Mouse (Mus musculus) cerebellum, adult 18-20 months (tissue): ENCODE results near the gene Gm42688.
A peak's percentile ranks its signal among the peaks of the same experiment; 100 is the strongest.

Source experiments
- DNase-seq, 2 experiments: peaks; one replicate each; pipeline ENCODE4 v3.0.0; 2021

Gene Gm42688

DNA sequence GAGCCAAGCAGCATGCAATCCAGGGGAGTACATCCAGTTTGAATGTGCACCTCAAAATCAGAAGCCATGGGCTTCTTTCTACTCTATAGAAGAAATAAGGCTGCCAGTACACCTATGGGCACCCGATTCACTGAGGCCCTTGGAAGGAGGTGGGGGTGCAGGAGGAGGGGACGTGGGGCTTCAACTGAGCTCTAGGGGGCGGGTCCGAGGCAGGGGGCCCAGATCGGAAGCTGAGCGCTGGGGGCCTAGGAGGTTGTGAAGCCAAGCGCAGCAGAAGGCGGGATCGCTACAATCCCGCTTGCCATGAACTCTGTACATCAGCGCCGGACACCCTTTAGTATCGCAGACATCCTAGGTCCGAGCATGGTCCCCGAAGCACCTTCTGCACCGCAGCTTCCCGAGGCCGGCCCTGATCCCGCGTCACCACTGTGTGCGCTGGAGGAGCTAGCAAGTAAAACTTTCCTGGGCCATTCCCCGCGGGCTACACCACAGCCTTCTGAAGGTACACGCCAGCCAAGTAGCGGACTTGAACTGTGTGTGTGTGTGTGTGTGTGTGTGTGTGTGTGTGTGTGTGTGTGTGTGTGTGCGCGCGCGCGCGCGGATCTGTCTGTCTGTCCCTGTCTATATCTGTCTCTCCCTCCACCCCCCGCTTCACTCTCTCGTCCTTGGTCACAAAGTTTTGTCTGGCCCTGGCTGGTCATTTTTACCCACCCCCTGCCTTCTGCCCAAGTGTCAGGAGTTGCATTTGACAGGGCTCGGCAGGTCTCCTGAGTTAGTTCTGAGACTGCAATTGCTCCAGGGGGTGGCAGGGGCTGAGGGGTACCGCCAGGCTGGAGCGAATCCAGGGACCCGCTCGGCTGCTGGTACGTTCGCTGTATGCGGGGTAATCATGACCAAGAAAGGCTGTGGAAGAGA is 15.0 kb upstream of the Gm42688 start, which contains the start of gene Lbx2:
TSS of gene Lbx2 (plus strand) at position 247 of the 915 bp plus-strand sequence.
- DNase-seq: no peak

DNA sequence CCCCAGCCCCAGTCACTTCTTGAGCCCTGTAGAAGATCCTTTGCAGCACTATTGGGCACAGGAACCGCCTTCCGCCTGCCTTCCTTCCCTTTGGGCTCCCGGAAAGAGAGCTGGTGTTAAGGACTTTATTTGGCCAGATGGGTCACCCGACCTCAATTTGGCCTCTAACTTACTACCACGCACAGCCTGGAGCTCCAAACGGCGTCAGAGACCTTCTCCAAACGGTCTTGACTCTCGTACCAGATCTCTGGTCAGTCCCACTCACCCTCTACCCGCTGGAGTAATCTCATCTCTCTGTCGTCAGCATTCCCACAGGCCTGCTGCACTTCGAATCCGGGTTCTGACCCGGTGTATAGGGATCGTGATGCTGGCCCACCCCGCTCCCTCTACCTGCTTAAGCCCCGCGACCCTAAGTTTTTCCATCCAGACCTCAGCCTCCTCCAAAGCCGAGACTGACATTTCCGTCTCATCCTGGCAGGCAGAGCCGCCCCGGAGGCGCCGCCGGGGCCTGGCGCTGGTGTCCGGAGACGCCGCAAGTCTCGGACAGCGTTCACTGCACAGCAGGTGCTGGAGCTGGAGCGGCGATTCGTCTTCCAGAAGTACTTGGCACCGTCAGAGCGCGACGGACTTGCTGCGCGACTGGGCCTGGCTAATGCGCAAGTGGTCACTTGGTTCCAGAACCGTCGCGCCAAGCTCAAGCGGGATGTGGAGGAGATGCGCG is 14.1 kb upstream of the Gm42688 start:
- DNase-seq: no peak

DNA sequence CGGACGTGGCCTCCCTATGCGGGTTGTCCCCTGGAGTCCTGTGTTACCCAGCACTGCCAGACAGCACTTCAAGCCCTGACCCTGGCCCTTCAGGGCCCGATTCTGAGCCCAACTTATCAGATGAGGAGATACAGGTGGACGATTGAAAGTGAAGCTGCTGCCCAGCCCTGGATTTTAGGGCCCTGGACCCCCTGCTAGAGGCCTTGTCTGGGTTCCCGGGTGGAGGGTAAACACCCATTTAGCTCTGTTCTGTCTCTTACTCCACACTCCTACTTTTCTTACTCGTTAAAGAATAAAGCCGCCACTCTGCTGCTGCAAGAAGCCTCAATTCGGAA is 13.5 kb upstream of the Gm42688 start:
- DNase-seq: no peak

DNA sequence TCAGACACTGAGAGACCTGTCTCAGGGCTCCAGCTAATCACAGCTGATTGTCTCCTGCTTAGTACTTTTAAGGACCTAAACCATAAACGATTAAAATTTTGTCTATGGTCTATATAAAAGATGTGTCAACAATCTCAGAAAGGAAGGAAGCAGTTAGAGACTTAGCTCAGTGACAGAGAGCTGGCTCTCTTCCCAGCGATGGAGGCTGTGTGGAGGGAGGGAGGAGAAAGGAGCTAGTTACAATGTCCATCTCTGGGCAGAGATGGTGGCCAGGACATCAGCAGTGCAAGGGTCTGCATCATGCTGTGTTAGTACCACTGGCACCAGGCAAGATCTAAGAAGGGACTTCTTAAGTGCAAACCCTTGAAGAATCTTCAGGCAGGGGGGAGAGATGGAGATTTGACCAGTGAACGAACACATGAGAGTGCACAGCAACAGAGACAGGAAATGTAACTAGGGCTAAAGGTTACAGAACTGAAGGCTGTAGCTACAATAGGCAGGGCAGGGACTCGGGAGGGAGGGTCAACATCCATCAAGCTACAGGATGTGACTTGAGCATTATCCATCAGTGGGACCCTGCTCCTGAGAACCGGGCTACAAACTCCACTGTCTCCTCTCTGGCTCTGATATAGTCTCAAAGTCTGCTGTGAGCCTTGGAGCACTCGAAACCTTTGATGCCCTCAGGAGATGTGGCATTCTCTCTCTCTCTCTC is 8.8 kb upstream of the Gm42688 start:
- DNase-seq: no peak

DNA sequence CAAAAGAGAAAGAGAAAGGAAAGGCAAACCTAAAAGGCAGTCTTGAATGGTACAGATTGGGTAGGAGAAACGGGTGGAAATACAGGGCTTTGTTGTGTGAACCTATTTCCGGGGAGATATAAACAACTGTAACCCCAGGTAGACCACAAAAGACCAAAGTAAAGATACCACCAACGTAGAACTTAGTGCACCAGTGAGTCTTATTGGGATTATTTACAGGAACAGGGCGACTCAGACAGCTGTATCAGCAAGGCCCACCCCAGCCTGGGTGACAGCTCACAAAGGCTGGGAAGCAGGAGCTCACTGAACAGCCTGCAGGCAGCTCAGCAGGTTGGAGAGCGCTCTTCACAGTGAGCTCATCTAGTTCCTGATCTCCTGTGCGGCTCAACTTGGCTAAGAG is 5.4 kb upstream of the Gm42688 start:
- no peak for DNase-seq

DNA sequence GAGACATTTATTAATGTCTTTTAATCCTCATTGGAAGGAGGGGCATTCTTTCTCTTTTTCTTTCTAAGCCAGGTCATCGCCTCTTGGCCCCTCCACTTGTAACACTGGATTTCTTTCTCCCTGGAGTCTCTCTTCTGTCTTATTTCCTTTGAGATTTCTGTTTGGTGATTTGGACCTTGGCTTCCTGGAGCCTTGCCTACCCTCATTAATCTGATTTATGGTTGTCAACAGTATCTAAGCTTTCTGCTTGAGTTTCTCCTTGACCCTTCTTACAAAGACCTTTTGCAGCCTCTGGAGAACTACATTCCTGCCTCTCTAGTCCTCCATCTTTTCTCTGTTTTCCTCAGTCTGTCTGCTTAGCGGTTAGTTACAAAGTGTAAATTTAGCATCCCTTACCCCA is 3.0 kb upstream of the Gm42688 start:
- DNase-seq: no peak

DNA sequence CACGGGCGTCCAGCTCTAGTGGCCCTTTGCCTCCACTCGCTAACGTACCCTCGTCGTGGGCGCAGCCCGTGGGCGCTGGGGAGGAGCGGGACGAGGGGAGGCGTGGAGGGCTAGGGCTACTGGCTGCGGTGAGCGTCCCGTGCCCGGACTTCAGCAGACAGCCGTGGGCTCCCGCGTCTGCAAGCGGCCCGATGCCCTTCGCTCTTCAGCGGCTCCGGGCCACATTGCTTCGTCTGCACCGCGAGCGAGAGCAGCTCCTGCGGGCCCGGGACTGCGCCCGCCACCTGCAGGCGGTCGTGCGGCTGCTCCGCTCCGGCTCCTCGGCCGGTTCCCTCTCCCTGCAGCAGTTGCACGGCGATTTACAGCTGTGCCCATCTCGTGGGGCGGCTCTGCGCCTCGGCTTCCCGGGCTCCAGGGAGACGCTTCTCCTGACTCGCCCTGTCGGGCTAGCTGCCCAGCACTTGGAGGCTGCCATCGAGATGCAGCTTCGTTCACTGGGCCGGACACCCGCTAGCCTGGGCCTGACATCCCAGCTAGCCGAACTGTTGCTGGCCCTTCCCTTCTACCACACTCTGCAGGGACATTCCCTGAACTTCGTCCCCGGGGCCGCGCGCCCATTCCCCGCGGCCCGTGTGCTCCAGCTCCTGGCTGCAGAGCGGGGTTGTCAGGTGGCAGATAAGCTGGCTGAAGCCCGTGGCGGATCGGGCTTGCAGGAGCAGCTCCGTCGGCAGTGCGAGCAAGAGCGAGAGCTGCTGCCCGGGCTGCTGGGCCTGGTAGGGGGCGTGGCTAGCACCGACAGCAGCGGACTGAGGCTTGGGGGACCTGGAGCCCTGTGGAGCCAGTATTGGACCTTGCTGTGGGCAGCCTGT is 505 bp downstream of the Gm42688 start:
- DNase-seq: peak; percentile 52 to 72

DNA sequence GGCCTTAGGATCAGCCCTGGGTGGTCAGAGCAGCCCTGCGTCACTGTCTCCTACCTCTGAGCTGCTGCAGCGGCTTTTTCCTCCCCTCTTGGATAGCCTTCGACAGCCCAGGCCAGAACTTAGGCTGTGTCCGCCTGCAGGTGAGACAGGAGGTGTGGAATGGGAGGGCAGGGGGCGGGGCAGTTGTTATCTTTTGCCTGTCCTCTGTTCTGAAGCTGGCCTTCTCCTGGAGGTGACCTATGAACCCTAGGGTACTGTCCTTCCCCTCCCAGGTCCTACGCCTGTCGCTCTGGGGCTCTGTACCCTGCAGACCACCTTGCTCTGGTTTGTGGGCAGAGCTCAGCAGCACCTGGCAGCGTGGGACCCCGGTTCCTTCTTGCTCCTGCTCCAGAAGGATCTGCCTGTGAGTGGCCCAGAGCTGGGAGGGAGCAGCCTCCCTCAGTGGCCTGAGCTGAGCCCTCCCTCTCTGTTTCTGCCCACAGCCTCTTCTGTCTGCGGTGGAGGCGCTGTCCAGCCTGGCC is 1.8 kb downstream of the Gm42688 start:
- no peak for DNase-seq

DNA sequence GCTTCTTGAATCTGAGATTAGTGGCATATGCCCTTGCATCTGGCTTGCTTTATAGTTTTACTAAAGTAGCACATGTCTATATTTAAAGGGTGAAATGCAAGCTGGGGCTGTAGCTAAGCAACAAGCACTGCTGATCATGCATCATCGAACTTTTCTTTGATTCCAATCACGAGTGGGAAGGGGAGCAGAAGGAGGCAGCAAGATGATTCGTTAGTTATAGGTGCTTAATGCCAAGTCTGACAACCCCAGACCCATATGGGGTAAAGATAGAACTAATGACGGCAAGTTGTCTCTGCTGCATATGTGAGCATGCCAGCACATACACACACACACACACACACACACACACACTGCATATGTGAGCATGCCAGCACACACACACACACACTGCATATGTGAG is 2.7 kb downstream of the Gm42688 start:
- DNase-seq: no peak

DNA sequence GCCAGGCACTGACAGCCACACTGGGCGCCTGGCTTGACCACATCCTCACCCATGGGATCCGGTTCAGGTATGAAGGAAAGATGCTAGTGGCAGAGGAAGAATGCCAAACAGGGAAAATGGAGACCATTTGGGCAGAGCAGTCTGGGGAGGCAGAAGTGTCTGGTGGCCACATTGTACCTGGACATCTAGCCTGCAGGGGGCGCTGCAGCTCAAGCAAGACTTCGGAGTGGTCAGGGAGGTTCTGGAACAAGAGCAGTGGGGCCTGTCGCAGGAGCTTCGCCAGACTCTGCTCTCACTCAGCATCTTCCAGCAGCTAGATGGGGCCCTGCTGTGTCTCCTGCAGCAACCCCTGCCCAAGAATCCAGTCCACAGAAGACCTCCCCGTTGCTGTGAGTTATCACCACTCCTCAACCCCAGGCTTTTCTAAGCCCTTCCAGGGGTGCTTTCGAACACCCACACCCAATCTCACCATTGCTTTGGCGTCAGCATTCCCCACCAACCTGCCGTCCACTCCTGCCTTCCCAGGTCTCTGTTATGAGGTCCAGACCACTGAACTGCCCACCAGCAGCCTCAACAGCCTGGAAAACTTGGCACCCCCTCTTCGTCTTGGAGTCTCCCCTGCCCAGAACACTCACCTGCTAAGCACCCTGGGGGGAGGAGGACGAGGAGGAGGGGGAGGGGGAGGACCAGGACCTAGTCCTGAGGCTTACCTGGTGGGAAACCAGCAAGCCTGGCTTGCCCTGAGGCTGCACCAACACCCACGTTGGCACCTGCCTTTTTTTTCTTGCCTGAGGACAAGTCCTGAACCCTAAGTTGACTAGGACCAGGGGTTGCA is 6.4 kb downstream of the Gm42688 start:
- DNase-seq: peak; percentile 68 to 74

DNA sequence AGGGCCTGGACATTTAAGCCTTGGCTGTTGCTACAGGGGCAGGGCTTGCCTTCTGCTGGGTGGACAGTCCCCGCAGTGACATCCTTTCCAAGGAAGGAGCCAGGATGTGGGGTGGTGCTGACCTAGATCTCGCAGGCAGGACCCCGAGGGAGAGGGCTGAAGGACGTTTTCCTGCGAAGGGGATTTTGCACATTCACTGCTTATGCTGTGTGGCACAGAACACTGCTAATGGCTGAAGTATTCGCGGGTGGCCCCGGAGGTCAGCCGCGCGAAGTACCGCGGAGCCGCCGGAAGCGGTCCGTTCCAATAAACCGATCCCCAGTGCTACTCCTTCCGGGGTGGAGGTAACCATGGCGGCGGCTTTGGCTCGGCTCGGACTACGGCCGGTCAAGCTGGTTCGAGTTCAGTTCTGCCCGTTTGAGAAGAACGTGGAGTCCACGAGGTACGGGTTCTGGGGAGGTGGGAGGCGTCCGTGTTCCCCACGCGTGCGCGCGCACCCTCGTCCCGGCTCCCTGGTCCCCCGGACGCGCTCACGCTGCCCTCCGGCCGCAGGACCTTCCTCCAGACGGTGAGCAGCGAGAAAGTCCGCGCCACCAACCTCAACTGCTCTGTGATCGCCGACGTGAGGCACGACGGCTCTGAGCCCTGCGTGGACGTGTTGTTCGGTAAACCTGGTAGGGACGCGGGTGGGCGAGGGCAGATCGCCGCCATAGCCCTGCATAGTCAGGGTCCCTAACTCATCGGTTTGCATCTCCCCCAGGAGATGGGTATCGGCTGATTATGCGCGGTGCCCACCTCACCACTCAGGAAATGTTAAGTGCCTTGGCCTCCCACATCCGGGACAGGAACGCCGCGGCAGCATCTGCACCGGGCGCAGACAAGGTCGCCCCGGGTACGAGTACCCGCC is 7.6 kb downstream of the Gm42688 start, which contains the start of gene Mrpl53:
TSS of gene Mrpl53 (plus strand) at position 279 of the 907 bp plus-strand sequence.
- peak; percentile 80 to 87 for DNase-seq

DNA sequence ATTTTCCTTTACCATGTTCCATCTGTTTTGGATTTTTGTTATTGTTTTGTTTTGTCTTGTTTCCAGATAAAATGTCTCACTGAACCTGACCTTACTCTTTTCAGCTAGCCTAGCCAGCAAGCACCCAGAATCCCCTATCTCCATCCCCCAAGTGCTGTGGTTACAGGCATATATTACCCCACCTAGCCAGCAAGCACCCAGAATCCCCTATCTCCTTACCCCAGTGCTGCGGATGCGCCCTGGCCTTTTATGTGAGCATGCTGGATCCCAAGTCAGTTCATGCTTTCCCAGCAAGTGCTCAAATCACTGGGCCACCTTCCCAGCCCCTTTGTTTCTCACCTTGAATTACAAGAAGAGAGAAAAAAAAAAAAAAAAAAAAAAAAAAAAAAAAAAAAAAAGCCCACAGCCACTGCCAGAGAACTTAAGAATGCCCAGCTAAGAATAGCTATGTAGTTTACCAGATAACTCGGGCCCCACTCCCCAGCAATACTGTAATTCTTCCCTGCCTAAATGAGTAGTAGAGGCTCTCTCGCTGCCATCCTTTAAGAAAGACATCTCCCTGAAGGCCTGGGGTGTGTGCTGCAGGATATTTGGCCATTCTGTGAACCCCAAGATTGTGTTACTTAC is 10.2 kb downstream of the Gm42688 start:
- no peak for DNase-seq

DNA sequence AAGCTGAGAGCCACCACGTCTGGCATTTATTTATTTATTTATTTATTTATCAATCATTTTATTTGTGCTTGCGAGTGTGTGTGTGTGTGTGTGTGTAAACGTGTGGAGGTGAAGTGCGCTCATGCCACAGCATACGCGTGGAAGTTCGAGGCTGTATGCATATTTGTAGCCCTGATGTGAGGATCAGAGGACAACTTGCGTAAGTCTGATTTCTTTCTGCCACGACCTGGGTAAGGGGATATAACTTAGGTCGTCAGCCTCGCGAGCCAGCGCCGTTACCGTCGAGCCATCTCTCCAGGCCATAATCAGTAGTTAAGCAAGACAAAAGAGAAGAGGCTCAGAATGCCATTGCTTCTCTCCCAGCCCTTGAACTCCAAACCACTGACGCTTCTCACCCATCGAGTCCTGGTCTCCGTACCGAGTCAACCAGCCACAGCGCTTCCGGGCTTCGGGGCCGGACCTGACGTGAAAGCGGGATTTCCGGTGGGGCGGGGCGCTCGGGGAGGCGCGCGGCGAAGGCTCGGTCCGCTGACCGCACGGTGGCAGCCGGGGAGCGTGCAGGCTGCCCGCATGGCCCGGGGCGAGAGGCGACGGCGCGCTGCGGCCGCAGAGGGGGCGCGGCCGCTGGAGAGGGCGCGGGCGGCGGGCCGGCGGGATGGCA is 13.7 kb downstream of the Gm42688 start, which contains the start of gene Mogs:
TSS of gene Mogs (plus strand) at position 486 of the 661 bp plus-strand sequence.
- peak; percentile 94 to 95 for DNase-seq

DNA sequence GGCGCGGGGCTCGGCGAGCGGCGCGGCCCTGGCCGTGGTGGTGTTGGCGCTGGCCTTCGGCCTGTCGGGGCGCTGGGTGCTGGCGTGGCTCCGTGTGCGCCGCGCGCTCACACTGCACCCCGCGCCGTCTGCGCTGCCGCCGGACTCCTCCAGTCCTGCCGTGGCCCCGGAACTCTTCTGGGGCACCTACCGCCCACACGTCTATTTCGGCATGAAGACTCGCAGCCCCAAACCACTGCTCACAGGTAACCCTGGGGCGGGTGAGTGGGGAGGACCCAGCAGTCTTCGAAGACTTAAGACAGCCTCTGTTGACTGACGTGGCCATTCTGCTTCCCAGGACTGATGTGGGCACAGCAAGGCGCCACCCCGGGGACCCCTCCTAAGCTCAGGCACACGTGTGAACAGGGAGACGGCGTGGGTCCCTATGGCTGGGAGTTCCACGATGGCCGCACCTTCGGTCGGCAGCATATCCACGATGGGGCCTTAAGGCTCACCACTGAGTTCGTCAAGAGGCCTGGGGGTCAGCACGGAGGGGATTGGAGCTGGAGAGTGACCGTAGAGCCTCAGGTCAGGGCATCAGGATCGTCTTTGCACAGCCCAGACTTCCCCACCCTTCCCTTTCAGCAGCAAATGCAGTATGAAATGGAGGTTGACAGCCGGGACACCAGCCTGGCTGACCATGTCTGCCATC is 14.4 kb downstream of the Gm42688 start:
- DNase-seq: no peak

DNA sequence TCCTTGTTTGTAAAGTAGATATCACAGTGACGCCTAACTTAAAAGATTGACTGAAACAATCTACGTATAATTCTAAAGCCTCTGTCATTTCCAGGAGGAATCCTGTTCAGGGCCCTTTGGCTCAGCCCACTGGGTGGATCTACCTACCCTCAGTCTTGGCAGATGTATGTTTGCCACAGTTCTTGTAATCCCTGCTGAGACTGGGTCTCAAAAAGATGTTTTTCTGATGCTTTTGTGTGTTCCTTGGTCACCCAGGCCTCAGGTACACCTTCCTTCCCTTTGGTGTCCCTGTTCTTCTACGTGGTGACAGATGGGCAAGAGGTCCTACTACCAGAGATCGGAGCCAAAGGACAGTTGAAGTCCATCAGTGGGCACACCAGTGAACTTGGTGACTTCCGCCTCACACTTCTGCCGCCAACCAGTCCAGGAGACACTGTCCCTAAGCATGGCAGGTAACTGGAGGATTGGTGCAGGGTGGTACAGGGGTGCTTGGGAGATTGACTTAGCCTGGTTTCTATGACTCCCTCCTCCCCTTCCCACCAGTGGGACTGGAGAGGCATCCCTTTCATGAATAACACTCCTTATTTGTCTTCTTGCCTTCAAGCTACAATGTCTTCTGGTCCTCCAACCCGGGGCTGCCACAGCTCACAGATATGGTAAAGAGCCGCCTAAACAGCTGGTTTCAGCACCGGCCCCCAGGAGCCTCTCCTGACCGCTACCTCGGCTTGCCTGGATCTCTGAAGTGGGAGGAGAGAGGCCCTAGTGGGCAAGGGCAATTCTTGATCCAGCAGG is 15.2 kb downstream of the Gm42688 start:
- no peak for DNase-seq

DNA sequence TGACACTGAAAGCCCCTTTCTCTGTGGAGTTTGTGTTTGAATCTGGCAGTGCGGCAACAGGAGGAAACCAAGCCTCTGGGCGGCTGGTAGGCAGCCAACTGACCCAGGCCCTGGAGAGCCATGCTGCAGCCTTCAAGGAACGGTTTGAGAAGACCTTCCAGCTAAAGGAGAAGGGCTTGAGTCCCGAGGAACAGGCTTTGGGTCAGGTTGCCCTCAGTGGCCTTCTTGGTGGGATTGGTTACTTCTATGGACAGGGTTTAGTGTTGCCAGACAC is 15.7 kb downstream of the Gm42688 start:
- no peak for DNase-seq

DNA sequence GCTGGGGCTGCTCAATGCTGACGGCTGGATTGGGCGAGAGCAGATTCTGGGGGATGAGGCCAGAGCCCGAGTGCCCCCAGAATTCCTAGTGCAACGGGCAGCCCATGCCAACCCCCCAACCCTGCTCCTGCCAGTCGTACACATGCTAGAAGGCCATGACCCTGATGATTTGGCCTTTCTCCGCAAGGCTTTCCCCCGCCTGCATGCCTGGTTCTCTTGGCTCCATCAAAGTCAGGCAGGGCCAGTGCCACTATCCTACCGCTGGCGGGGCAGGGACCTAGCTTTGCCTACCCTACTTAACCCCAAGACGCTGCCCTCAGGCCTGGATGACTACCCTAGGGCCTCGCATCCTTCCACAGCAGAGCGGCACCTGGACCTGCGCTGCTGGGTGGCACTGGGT is 16.2 kb downstream of the Gm42688 start:
- no peak for DNase-seq

DNA sequence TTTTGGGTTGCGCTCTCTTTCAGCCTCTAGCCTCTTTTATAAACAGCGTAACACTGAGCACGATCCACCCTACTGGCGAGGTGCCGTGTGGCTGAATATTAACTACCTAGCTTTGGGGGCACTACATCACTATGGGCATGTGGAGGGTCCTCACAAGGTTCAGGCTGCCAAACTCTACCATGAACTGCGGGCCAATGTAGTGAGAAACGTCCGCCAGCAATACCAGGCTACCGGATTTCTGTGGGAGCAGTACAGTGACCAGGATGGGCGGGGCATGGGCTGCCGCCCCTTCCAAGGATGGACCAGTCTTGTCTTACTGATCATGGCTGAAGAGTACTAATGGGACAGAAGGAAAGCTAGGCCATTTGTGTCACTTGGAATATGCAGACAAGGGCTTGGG is 17.0 kb downstream of the Gm42688 start:
- DNase-seq: no peak
